Mouse (Mus musculus) CH12.LX (cell line): ENCODE measurements around the gene Tbc1d30. TPM values are rescaled to one million over a fixed set of nuclear protein-coding genes. Genes with fewer than 3 reads are reported as not detected.

Source experiments
- DNase-seq: peaks from one replicate; pipeline ENCODE4 v3.0.0-alpha.2; 2013; ENCODE audit errors: extremely low read depth
- H3K27ac ChIP-seq: 2 replicates; pipeline ENCODE4 v1.5.1; 2012; ENCODE audit warnings: low read depth, mild to moderate bottlenecking, control low read depth, moderate library complexity; ENCODE audit not compliant: insufficient read depth
- H3K27me3 ChIP-seq: replicated peaks from 2 replicates; pipeline ENCODE3; 2012; ENCODE audit warnings: inconsistent platforms
- H3K36me3 ChIP-seq, 2 experiments: replicated peaks in 1 of 2; 2 replicates each; pipeline versions ENCODE3 to v1.6.1; 2012; ENCODE audit warnings: inconsistent platforms in 1 of 2, low read length in 1 of 2, mild to moderate bottlenecking in 1 of 2, mixed read lengths in 1 of 2, moderate library complexity in 1 of 2; ENCODE audit not compliant: control insufficient read depth in 1 of 2, insufficient read depth in 1 of 2
- H3K4me1 ChIP-seq, 2 experiments: 2 replicates each; pipeline ENCODE4 v1.6.1; 2012; ENCODE audit warnings: inconsistent platforms in 1 of 2, moderate library complexity in 1 of 2; ENCODE audit not compliant: insufficient read depth in 2 of 2, control insufficient read depth in 1 of 2
- H3K4me2 ChIP-seq: 2 replicates; pipeline ENCODE4 v1.6.1; 2012; ENCODE audit warnings: low read depth, mild to moderate bottlenecking, control low read depth; ENCODE audit not compliant: poor library complexity, insufficient read depth, severe bottlenecking
- H3K4me3 ChIP-seq, 3 experiments: fragments of 150-350 bp in 1 of 3; sonication (generic) in 1 of 3; replicated peaks in 1 of 3; 2 replicates each; pipeline versions ENCODE3 to v1.5.1; 2011 to 2012; ENCODE audit warnings: low read depth in 2 of 3, low read length in 2 of 3, mild to moderate bottlenecking in 2 of 3, moderate library complexity in 2 of 3, control low read depth in 1 of 3, improper control_type of control experiment in 1 of 3, inconsistent platforms in 1 of 3, mixed read lengths in 1 of 3; ENCODE audit not compliant: poor library complexity in 1 of 3
- H3K79me2 ChIP-seq: replicated peaks from 2 replicates; pipeline ENCODE4 v1.6.1; 2012; ENCODE audit warnings: mild to moderate bottlenecking, moderate library complexity; ENCODE audit not compliant: control insufficient read depth, poor library complexity, insufficient read depth, severe bottlenecking; ENCODE audit errors: extremely low read depth
- H3K9ac ChIP-seq: 2 replicates; pipeline ENCODE4 v1.6.1; 2012; ENCODE audit warnings: low read depth, mild to moderate bottlenecking, control low read depth, moderate library complexity; ENCODE audit not compliant: insufficient read depth
- H3K9me3 ChIP-seq: replicated peaks from 2 replicates; pipeline ENCODE3; 2012; ENCODE audit warnings: low read length, inconsistent platforms, mixed read lengths
- BHLHE40 ChIP-seq: IDR thresholded peaks from 2 replicates; pipeline ENCODE4 v1.6.1; 2011; ENCODE audit warnings: mild to moderate bottlenecking, low read depth, low read length, improper control_type of control experiment
- CHD1 ChIP-seq: IDR thresholded peaks from 2 replicates; pipeline ENCODE4 v1.6.1; 2012; ENCODE audit warnings: low read depth, low read length, improper control_type of control experiment, inconsistent platforms
- CHD2 ChIP-seq: IDR thresholded peaks from 2 replicates; pipeline ENCODE4 v1.6.1; 2011; ENCODE audit warnings: low read length, improper control_type of control experiment
- CTCF ChIP-seq, 2 experiments: IDR thresholded peaks in 1 of 2; conservative IDR thresholded peaks in 1 of 2; 2 replicates each; pipeline ENCODE4 v1.5.1; 2011 to 2012; ENCODE audit warnings: low read depth in 2 of 2, low read length in 2 of 2, improper control_type of control experiment in 1 of 2, inconsistent platforms in 1 of 2, mild to moderate bottlenecking in 1 of 2, moderate library complexity in 1 of 2
- E2F4 ChIP-seq: IDR thresholded peaks from 2 replicates; pipeline ENCODE4 v1.6.1; 2011; ENCODE audit warnings: low read depth, low read length, improper control_type of control experiment; ENCODE audit not compliant: insufficient replicate concordance
- ELF1 ChIP-seq: IDR thresholded peaks from 2 replicates; pipeline ENCODE4 v1.6.1; 2014; ENCODE audit warnings: low read depth, mild to moderate bottlenecking, inconsistent platforms, low read length, improper control_type of control experiment
- EP300 ChIP-seq: IDR thresholded peaks from 2 replicates; pipeline ENCODE4 v1.6.1; 2011; ENCODE audit warnings: low read length, improper control_type of control experiment
- GABPA ChIP-seq: IDR thresholded peaks from 2 replicates; pipeline ENCODE4 v1.6.1; 2012; ENCODE audit warnings: low read depth, low read length, improper control_type of control experiment, inconsistent platforms; ENCODE audit not compliant: insufficient replicate concordance
- HCFC1 ChIP-seq: IDR thresholded peaks from 2 replicates; pipeline ENCODE4 v1.6.1; 2012; ENCODE audit warnings: low read depth, mild to moderate bottlenecking, inconsistent platforms, low read length, improper control_type of control experiment
- JUN ChIP-seq: IDR thresholded peaks from 2 replicates; pipeline ENCODE4 v1.6.1; 2011; ENCODE audit warnings: low read depth, mild to moderate bottlenecking, low read length, improper control_type of control experiment, moderate library complexity; ENCODE audit not compliant: insufficient read depth
- KAT2A ChIP-seq: IDR thresholded peaks from 2 replicates; pipeline ENCODE4 v1.6.1; 2012; ENCODE audit warnings: low read length, improper control_type of control experiment, inconsistent platforms; ENCODE audit not compliant: insufficient replicate concordance
- MYC ChIP-seq: IDR thresholded peaks from 2 replicates; pipeline ENCODE4 v1.6.1; 2011; ENCODE audit warnings: low read depth, mild to moderate bottlenecking, improper control_type of control experiment, low read length
- NELFE ChIP-seq: IDR thresholded peaks from 2 replicates; pipeline ENCODE4 v1.6.1; 2011; ENCODE audit warnings: low read depth, low read length, improper control_type of control experiment
- RAD21 ChIP-seq: IDR thresholded peaks from 2 replicates; pipeline ENCODE4 v1.6.1; 2011; ENCODE audit warnings: low read depth, mild to moderate bottlenecking, low read length, improper control_type of control experiment, moderate library complexity
- SMC3 ChIP-seq: IDR thresholded peaks from 2 replicates; pipeline ENCODE4 v1.6.1; 2011; ENCODE audit warnings: low read depth, low read length, improper control_type of control experiment
- TBP ChIP-seq: conservative IDR thresholded peaks from 2 replicates; pipeline ENCODE4 v1.6.1; 2011; ENCODE audit warnings: low read depth, low read length, improper control_type of control experiment
- TCF12 ChIP-seq: IDR thresholded peaks from 2 replicates; pipeline ENCODE4 v1.6.1; 2014; ENCODE audit warnings: low read depth, mild to moderate bottlenecking, inconsistent platforms, low read length, improper control_type of control experiment
- UBTF ChIP-seq: IDR thresholded peaks from 2 replicates; pipeline ENCODE4 v1.6.1; 2012; ENCODE audit warnings: low read depth, mild to moderate bottlenecking, inconsistent platforms, low read length, improper control_type of control experiment, moderate library complexity
- ZC3H11A ChIP-seq: IDR thresholded peaks from 2 replicates; pipeline ENCODE4 v1.6.1; 2012; ENCODE audit warnings: low read depth, mild to moderate bottlenecking, inconsistent platforms, low read length, improper control_type of control experiment
- ZMIZ1 ChIP-seq: IDR thresholded peaks from 2 replicates; pipeline ENCODE4 v1.6.1; 2012; ENCODE audit warnings: low read depth, mild to moderate bottlenecking, inconsistent platforms, low read length, improper control_type of control experiment
- dilution Hi-C: fragments of 300-500 bp; cut with MboI; formaldehyde crosslinking; loops from 2 replicates; pipeline ENCODE4 v1.14.3; 2020; ENCODE audit warnings: low sequenced_read_pairs; ENCODE audit not compliant: extremely low pct_unique_long_range_greater_than_20kb, extremely low pct_ligation_motif_present
- in situ Hi-C: fragments of 300-500 bp; cut with MboI; formaldehyde crosslinking; loops from 3 replicates; pipeline ENCODE4 v1.14.3; 2019; ENCODE audit warnings: low sequenced_read_pairs, low pct_ligation_motif_present, low pct_unique_long_range_greater_than_20kb, mixed read lengths
- polyA plus RNA-seq: library from polyadenylated mRNA; unstranded; fragments of >175 nt; gene quantifications from 2 replicates; pipeline ENCODE4 v1.2.1, GENCODE M21; 2012; ENCODE audit warnings: low read depth; ENCODE audit not compliant: insufficient read length
- total RNA-seq, 2 experiments: library from RNA; depleted of rRNA; stranded (reverse); fragments of 300-350 nt in 1 of 2; fragments of >200 nt in 1 of 2; gene quantifications; 2 replicates each; pipeline ENCODE4 v1.2.3; 2012 to 2014

Tbc1d30 gene
- total and polyA plus RNA-seq, 3 experiments: 0.16 TPM; not detected in 2

GRCm38 (mm10) chr10:121309123-121309655, 41.9 kb downstream of the Tbc1d30 start:
- Histone ChIP-seq H3K36me3 (no peaks in the 10 kb centered on the region), H3K79me2 (no peaks in the 10 kb centered on the region), H3K27ac (no peak overlapping the region), H3K9me3 (peaks cover 6% of the 10 kb centered on the region), H3K4me1 (peaks cover 0 to 4% of the 10 kb centered on the region in 2 experiments; a peak in 1 of 4 replicates), H3K9ac (no peak overlapping the region), H3K4me3 (no peak overlapping the region), H3K4me2 (no peak overlapping the region), H3K27me3 (no peaks in the 10 kb centered on the region)
- dilution Hi-C loops (no loop called here), in situ Hi-C loops (no loop called here)
- TF ChIP-seq E2F4 (no peak), CTCF (conservative IDR thresholded peaks at IDR 0.05 in 1 of 2, IDR thresholded peaks at IDR 0.05 in 1 of 2; ENCODE audit: low read depth in 2 of 2, low read length in 2 of 2) (0 out of 4 replicates have a peak, but pooled peaks of 1 of the 2 experiments have one; percentile 1), KAT2A (no peak)
- no peak for DNase-seq

DNA sequence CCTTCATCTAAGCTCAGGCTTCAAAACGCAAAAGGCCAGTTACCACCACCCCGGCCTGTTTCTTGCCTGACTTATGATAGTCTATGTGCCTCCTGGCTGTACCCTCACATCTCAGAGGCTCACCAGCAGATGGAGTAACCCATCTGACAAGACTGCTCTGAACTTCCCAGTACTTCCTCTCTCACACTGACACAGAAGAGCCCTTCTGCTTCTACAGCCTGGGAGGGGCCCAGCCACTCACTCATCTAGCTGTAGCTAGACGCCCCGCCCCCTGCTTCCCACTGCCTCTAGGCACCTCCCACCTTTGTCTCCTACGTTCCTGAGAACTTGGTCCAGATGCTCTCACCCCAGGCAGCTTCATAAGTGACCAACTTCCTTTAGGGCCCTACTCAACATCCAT, 45.6 kb downstream of the Tbc1d30 start:
- no peak for TF ChIP-seq CHD2
- no peak for TF ChIP-seq NELFE
- TF ChIP-seq JUN: no peak
- no peak for TF ChIP-seq TCF12
- no peak for TF ChIP-seq ELF1
- TF ChIP-seq ZMIZ1: no peak
- no peak for TF ChIP-seq GABPA
- TF ChIP-seq BHLHE40: no peak
- peak; percentile 54 for TF ChIP-seq SMC3
- TF ChIP-seq EP300: no peak
- no peak for TF ChIP-seq MYC
- TF ChIP-seq RAD21: peak; percentile 25
- TF ChIP-seq ZC3H11A: no peak
- no peak for TF ChIP-seq HCFC1
- peak in 1 of 2 experiments; percentile 53; a peak in 2 of 4 replicates for TF ChIP-seq CTCF (conservative IDR thresholded peaks at IDR 0.05 in 1 of 2, IDR thresholded peaks at IDR 0.05 in 1 of 2; ENCODE audit: low read depth in 2 of 2, low read length in 2 of 2)
- TF ChIP-seq TBP: no peak
- TF ChIP-seq CHD1: no peak
- TF ChIP-seq UBTF: no peak
- Histone ChIP-seq H3K27ac (no peak overlapping the region), H3K4me1 (peaks cover 0 to 4% of the 10 kb centered on the region in 2 experiments; a peak in 1 of 4 replicates), H3K4me2 (no peak overlapping the region), H3K9ac (no peak overlapping the region), H3K4me3 (no peak overlapping the region), H3K27me3 (no peaks in the 10 kb centered on the region), H3K79me2 (no peaks in the 10 kb centered on the region), H3K9me3 (peaks cover 4% of the 10 kb centered on the region), H3K36me3 (no peaks in the 10 kb centered on the region)
- dilution Hi-C loops (no loop called here), in situ Hi-C loops (no loop called here)
- DNase-seq: peak; percentile 47
